Mouse (Mus musculus) ovary, adult 2 months (tissue): ENCODE data around the gene Mrpl3. TPM values are rescaled to one million over a fixed set of nuclear protein-coding genes. Genes with fewer than 3 reads are reported as not detected.

ENCODE experiments used
- polyA plus RNA-seq: library from polyadenylated mRNA; depleted of rRNA; stranded (reverse); fragments of >200 nt; gene quantifications from 2 replicates; pipeline ENCODE4 v1.2.3, GENCODE M21; 2012; rRNA removed

The Mrpl3 gene
- 85.3 and 121 TPM in 2 replicates for polyA plus RNA-seq

DNA sequence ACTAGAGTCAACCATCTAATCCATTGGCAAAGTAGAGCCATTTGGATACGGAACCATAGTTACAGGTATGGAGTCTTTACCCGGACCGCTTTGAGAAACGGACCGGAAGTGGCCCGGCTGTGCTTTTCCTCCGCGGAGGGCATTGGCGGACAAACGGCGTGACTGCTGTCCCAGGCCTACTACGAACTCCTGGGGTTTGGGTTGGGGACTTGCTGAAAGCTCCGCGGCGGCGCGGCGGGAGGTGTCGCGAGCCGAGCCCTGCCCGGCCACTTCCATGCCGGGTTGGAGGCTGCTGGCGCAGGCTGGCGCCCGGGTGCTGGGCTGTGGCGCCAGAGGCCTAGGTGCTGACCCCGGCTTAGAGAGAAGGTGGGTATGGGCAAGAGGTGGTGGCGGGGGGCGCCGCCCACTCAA, at the start of gene Mrpl3:
Gene Mrpl3, plus strand, starts transcription at position 93 of the 411 bp plus-strand sequence.

Other genes starting within 250 kb of the Mrpl3 start
- 18.8 and 22.6 TPM in 2 replicates for gene Nudt16, start 78.6 kb downstream of the Mrpl3 start, polyA plus RNA-seq
- gene 1700080E11Rik, start 91.9 kb downstream of the Mrpl3 start, polyA plus RNA-seq = not detected in 2 replicates